Mouse (Mus musculus): Measurements from ENCODE around the gene Gsk3b.
"Not testable (repeated sequence)": the region's sequence is repeated elsewhere in the genome, so short reads cannot be mapped to it uniquely, and the experiment has no call there.

Gsk3b gene

DNA sequence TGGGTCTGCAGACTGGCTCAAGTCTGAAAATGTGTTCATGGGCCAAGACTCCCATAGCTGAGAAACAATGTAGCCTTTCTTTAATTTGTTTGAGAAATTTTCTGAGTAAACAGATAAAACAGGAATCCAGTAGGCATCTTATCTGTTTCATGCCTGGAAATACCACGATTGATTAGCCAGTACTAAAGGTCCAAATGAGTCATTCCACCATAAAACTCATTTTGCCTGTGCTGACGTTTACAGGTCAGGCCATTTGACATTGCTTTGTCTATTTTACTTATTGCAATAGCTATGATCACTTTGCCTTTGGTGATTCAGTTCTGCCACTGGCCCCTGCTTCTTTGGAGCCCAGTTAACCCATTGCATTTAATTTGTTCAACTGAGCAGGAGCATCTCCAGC lies 11.8 kb downstream of the Gsk3b start:
- DNase-seq (ENCODE audit: low read depth, low spot score), result no peak

DNA sequence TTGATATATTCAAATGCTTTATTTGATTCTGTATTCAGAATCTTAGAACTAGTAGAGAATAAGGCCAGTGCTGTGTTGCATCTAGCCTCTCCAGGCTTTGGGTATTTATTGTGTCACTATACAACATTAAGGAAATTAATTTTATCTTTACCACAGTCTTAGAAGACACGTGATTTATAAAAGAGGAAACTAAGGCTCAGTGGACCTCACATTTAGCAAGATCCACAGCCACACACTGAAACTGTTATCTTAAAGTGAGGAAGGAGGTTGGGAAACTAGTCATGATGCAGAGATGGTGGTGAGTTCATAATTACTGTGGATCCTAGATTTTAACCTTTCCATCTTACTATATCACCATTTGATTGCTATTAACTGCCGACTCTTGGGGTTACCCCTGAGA lies 16.7 kb downstream of the Gsk3b start:
- no peak for DNase-seq (ENCODE audit: low read depth, low spot score)

DNA sequence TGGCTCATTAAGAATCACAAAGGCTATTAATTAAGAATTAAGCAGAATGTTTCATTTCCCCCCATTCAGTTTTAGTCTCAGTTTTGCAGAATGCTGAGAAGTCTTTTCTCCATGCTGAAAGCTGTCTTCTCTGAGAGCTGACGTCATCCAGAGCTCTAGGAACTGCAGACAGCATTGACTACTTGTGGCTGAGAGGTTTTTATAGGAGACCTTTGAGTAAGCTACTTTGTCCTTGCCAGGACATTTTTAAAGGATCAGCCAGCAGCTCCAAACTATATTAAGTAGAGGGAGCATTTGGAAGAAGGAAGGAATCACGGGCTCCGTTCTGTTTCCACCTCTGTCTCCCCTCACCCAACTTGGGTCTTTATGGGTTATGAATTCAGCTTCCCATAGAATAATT lies 17.7 kb downstream of the Gsk3b start:
- no peak for DNase-seq (ENCODE audit: low read depth, low spot score)

DNA sequence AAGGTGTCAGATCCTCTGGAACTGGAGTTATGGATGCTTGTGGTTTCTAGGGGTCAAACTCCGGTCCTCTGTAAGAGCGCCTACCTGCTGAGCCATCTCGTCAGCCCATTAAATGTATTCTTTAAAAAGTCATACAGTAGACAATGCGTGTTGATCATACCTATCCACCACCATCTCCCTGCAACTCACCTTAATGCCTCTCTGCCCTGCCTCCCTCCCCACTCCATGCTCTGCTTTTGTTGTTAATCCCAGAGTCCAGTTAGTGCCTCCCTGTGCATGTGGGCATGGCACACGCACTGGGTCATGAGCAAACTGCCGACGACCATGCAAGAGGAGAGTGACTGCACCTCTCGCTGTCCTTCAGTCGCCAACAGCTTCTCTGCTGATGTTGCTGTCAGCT lies 21.2 kb downstream of the Gsk3b start:
- DNase-seq (ENCODE audit: low read depth, low spot score), result no peak

DNA sequence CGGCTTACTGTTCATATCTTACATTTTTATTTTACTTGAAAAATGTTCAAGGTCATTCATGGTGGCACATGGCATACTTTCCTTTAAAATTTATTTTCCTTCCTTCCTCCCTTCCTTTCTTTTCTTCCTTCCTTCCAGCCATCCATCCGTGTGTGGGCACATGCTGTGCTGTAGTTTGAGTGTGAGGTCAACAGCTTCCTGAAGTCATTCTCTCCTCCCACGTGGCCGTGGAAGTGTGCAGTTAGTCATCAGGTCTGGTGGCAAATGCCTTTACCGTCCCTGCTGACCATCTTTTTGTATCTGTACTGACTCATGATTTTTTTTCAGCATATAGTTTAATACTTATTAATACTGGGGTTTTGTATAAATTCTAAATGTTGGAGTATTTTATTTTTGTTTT lies 21.8 kb downstream of the Gsk3b start:
- DNase-seq (ENCODE audit: low read depth, low spot score), result no peak

DNA sequence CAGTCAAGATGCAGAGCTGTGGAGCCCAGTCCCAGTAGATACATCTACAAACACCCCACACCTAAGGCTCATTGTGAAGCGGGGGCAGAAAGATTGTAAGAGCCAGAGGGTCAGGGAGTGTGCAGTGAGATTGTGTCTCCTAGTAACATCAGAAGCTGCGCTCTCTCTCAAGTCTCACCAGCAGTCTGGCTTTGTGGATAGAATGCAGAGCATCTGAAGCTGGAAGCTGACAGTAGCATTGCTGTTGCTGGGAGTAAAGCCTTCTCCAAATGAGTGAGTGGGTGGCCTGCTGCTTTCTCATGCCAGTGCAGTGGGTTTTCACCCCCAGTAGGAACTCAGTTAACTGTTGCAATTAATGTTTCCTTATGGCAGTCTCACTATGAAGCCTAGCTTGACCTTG lies 25.3 kb downstream of the Gsk3b start:
- no peak for DNase-seq (ENCODE audit: low read depth, low spot score)

DNA sequence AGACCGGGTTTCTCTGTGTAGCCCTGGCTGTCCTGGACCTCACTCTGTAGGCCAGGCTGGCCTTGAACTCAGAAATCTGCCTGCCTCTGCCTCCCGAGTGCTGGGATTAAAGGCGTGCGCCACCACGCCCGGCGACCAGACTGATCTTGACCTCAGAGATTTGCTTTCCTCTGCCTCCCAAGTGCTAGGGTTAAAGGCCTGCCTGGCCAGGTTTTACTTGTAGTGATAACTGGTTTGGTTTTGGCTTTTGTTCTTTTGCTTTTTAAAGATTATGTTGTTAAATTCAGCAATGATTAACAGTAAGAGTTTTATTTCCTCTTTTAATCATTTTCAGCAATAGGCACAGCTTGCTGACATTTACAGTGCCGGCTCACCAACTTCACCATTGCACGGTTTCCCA lies 29.1 kb downstream of the Gsk3b start:
- not testable (repeated sequence) for DNase-seq (ENCODE audit: low read depth, low spot score)

DNA sequence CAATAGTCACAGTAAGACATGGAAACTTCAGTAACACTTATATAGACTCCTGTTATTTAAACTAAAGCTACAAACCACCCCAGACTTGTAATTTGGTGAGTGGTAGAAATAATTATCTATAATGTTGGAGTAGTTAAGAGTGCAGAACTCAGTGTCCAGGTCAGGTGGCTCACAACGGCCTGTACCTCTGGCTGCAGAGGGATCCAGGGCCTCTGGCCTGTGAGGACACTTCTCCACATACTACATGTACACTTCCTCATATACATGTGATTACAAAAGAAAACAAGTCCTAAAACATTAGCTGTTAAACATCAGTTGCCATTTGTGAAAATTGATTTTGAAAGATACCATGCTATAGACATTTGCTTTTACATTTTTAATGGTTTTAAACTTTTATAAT lies 29.9 kb downstream of the Gsk3b start:
- no peak for DNase-seq (ENCODE audit: low read depth, low spot score)

DNA sequence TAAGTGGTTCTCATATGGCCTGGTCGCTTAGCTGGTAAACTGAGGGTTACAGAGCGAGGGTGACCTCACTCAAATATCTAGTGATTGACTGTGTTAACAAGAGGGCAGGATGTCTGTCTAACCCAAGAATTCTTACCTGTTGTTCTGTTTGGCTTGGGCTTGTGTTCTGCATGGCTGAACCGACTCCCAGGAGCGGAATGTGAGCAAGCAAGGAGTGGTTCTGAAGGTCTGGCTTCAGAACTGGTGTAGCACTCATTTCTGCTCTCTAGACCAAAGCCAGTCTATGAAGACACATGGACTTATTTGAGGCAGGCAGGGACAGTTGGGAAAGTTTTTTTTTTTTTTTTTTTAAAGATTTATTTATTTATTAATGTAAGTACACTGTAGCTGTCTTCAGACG lies 30.5 kb downstream of the Gsk3b start:
- DNase-seq (ENCODE audit: low read depth, low spot score), result no peak

DNA sequence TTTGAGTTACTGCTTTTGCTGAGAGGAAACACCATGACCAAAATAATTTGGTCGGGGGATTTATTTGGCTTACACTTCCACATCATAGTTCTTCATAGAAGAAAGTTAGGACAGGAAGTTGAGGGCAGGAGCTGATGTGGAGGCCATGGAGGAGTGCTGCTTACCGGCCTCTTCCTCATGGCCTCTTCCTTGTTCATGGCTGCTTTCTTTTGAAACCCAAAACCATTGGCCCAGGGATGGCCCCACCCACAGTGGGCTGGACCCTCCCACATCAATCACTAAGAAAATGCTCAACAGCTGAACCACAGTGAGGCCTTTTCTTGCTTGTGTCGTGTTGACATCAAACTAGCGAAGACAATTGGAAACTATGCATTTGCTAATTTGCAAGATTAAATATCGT lies 40.4 kb downstream of the Gsk3b start:
- DNase-seq (ENCODE audit: low read depth, low spot score), result no peak

DNA sequence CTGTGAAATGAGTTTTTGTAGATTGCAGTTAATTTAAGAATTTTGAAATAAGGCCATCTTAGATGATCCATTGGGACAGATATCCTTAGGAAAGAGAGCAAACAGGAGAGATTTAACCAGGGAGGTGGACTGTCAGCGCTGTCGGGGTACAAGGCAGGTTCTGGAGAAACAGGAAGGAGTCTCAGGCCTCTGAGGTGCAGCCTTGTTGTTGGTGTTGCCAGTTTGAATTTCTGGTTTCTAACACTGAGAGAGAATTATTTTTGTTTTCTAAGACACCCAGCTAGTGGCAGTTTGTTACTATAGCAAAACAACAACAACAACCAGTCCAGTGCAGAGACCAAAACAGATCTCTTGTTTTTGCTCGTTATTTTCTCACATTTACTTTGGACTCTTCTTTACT lies 42.2 kb downstream of the Gsk3b start:
- DNase-seq (ENCODE audit: low read depth, low spot score), result no peak

DNA sequence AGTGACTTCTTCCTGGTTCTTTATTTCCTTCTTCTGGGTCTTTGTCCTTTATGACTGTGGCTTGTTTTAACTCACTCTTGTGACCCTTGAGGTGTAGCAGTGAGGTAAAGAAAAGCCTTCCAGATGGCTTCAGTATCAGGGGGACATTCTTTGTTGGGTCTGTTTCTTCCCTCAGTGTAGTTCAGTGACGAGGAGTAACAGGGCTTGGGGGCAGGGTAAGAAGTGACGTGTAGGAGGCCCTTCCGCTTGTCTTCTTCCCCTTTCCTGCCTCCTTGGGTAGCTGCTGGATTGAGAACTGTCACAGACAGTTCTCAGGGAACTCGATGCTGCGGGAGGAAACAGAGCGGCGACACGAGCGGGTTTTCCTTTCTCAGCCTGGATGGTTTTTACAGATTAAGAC lies 43.0 kb downstream of the Gsk3b start:
- no peak for DNase-seq (ENCODE audit: low read depth, low spot score)

DNA sequence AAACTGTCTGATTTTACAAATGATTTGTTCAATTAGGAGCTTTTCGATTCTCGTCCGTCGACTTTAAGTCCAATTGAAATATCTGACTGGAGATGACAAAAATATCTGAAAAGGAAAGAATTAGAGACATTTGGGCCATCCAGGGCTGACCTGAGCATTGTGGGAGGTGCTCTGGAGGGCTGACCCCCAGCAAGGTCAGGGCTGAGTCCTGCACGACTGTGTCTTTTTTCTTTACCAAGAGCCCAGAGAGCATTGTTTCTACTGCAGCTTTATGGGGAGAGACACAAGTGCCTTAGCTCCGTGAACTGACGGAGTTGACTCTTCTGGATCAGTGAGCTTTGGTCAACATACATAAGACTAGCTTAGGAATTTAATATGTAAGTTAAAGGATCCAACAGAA lies 43.4 kb downstream of the Gsk3b start:
- DNase-seq (ENCODE audit: low read depth, low spot score), result no peak

DNA sequence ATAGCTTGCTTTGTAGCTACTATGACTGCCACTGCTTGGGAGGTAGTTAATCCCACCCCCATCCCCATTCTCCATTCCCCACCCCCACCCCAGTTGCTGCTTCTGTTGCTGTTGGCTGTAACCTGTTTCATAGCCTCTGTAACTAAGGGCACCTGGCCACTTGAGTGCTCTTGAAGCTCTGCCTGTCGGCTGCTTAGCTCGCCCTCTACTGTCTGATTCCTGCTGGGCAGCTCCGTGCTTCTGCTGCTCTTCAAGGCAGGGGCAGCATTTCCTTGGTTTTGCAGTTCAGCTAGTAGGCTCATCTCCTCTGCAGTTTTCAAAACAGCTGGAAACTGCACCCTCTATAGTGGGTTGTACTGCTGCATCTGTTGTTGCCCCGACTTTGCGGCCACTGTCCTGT lies 48.5 kb downstream of the Gsk3b start:
- no peak for DNase-seq (ENCODE audit: low read depth, low spot score)

DNA sequence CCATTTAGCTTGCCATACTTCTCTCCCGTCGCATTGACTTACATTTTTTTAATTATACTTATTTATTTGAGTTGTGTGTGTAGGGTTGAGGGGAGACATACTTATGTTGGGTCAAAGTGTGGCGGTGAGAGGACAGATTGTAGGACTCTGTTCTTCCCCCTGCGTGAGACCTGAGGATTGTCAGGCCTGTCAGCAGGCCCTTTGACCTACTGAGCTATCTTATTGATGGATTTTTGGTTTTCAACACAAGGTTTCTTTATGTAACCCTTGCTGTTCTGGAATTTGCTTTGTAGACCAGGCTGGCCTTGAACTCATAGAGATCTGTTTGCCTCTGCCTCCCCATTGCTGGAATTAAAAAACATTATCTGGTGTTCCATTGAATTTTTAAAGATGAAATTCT lies 56.1 kb downstream of the Gsk3b start:
- DNase-seq (ENCODE audit: low read depth, low spot score), result no peak

DNA sequence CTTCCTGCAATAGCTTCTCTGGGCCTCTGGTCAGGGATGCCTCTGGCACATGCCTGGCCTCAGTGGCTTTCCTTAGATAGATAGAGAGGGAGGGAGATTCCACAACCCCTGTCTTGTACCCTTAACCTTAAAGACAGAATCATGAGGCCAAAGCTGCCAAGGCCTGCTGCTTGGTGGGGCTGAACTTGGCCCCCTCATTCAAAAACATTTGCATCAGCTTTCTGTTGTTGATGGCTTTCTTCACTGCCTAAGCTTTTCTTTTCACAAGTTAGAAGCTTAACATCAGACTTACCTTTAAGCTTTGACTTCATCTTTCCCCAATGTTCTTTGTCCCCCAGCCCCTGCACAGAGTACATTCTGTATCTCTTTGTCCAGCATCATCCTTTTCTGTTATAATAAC lies 61.8 kb downstream of the Gsk3b start:
- no peak for DNase-seq (ENCODE audit: low read depth, low spot score)

DNA sequence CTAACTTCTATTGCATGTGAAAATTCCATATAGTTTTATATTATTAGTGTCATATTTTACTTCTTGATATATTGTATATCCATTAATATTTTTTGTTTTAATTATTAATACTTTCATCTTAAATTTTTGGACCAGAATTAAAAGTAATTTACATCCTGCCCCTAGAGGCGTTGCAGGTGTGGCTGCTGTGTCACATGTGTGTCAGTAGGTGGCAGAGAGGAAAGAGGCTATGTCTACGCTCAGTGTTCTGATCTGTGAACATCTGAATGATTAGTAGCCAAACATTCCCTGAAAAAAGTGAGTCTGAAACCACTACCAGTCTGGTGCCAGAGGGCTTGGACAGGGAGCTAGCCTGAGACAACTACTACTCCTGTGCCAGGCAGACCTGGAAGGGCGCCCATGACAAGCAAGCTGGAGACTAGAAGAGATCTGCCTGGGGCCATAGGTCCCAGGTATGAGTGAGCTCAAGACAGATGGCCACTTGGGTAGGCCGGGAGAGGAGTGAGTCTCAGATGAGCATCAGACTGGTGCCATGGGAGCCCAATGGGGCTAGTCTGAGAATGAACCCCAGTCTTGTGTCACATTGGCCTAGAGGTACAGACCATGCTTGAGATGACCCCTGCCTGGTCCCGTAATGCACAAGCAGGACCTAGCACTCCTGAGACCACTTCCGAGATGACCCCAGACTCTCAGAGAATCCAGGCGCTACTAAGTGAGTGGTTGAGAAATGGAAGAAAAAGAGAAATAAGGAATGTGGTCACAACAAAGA lies 69.2 kb downstream of the Gsk3b start:
- no peak for DNase-seq (ENCODE audit: low read depth, low spot score)

DNA sequence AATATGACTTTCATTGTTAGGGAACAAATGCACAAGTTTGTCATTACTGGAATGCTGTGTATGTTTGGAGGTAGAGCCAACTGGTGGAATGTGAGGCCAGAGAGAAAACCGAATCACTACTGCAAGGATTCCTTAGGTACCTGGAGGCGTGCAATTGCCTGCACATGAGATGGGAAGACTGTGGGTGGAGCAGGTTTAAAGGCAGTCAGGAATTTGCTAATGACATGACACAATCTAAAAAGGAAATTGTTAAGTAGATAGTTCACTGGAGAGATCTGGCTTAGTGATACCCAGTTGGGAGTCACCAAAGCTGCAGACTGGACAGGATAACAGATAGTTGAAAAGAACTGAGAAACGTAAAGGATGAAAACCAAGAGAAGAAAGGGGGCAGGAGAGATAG lies 73.2 kb downstream of the Gsk3b start:
- DNase-seq (ENCODE audit: low read depth, low spot score), result no peak

DNA sequence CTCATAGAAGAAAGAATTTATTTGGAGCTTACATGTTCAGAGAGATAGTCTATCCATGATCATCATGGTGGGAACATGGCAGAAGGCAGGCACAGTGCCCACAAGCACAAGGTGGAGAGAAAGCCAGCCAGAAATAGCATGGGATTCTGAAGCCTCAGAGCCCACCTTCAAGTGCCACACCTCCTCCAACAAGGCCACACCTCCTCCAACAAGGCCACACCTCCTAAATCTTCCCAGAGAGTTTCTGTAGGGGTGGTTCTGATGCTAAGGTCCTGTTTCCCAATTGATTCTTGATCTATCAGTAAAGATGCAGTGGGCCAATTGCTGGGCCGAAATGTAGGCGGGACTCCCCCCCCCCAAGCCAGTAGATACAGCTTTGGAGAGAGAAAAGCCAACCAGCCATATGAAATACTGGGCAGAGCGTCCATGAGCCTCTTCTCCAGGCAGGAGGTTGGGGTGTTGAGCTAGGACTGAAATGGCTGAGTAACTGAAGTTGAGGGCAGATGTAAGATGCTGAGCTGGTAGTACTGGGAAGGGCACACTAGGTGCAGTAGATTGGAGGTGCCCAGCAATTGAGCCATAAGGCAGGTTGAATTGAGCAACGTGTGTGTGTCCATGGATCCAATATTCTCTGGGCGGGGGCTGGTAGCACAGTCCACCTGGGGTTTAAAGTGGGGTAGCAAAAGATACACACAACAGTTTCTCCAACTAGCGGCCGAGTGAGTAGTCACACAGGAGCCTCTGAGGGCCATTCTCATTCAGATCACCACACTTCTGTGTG lies 76.2 kb downstream of the Gsk3b start:
- DNase-seq (ENCODE audit: low read depth, low spot score), result no peak

DNA sequence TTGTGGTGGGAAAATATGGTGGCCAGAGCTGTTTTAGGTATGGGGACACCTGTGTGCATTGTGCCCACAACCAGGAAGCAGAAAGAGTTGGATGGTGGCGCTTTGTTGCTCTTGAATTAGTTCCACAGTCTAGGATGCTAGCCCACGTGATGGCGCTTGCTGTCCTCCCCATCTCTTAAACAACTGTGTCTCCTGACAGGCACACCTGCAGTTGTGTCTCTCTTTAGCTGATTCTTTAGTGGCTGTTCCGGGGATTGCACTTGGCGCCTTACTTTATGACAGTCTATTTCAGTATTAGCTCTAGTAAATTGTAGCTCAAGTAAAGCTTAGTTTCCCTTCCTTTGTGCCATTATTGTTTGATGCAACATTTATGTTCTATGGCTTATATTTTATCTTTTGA lies 80.2 kb downstream of the Gsk3b start:
- DNase-seq (ENCODE audit: low read depth, low spot score), result no peak

DNA sequence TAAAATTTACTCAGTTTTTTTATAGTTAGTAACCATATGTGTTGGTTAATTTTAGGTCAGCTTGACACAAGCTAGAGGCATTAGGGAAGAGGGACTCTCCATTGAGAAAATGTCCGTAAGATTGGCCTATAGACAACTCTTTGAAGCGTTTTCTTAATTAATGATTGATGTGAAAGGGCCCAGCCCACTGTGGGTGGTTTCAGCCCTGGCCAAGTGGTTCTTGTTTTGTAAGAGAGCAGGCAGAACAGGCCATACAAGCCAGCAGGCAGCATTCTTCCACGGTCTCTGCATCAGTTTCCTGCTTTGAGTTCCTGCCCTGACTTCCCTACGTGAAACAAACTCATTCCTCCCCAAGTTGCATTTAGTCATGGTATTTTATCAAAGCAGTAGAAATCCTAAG lies 90.3 kb downstream of the Gsk3b start:
- no peak for DNase-seq (ENCODE audit: low read depth, low spot score)

DNA sequence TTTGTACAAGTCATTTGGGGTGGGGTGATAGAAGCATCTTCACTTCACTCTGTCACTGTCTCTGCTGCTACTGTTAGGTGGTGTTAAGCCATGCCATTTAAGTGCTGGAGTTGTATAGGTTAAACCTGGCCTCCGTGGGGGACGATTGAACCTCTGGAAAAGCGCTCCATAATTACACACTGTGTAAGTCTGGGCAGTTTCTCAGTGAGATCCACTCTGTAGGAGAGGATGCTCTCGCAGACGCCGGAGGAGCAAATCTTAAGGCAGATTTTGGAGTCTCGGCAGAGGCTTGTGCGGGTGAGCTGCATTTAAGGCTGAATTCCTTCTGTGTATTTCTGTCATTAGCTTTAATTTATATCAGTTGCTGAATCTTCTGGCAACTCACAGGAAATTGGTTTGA lies 92.6 kb downstream of the Gsk3b start:
- DNase-seq (ENCODE audit: low read depth, low spot score), result no peak

DNA sequence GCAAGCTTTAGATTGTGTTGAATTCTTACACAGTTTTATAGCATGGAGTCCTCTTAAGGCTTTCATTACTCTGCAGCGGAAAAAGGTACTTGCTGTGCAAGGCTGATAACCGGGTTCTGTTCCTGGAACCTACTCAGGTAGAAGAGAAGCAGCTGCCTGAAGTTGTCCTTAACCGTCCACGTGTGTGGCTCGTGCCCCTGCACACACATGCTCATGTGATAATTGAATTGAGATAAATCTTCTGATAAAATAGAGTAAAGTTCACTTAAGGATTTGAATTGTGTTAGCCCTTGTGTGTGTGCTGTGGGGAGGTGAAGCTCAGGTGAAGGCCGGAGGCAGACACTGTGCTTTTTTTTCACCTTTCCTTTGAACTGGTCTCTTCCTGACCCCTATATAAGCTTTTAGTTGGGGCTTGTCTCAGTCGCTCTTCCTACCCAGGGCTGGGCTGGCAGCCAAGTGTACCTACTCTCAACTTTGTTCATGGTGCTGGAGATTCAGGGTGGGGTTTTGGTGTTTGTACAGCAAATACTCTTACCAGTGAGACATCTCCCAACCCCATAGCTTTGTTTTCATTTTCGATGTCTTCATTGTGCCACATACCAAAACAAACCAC lies 96.0 kb downstream of the Gsk3b start:
- DNase-seq (ENCODE audit: low read depth, low spot score), result no peak
